Mouse (Mus musculus) heart, adult 11 months (tissue): Measurements from ENCODE around the gene Arl4a.
A peak's percentile ranks its signal among the peaks of the same experiment; 100 is the strongest.

Experiments
- DNase-seq: peaks from one replicate; pipeline ENCODE4 v3.0.0; 2022

Arl4a gene

DNA sequence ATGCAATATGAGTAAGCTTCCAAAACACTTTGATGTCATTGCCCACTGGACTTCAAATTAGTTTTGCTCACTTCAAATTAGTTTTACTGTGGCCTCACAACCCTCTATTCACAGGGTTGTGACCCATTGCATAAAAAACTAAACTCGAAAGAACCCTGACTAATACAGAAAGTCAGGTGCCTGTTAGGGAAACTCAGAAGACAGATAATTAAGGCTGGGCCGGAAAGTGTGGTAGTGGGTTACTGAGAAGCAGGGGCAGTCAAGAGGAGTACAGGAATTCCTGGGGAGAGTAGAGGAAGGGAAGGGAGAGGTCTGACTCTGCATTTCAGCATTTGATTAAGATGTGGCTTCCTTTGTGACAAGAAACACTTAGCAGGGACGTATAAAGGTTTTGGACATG, 29.4 kb downstream of the Arl4a start:
- peak; percentile 53 for DNase-seq

- DNase-seq: peak; percentile 75
These were observed 33.1 kb downstream of the Arl4a start for GRCm38 (mm10) chr12:40004766-40005165.

DNA sequence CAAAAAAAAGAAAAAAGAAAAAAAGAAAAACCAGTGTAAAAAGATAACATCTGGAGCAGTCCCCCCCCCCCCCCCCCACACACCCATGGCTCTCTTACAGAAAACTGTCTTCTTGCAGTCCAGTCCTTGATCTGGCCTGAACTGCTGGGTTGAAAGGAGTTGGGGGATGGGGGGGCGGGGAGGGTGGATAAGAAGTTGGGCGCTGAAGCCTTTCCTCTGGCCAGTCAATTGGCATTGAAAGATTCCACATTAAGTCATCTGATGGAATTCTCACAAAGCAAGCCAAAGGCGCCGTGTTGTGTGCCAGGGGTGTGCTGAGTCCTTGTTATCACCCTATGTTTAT, 39.0 kb downstream of the Arl4a start:
- DNase-seq: peak; percentile 90

- peak; percentile 97 for DNase-seq
These were observed 39.6 kb downstream of the Arl4a start for GRCm38 (mm10) chr12:39998070-39998852.

- DNase-seq: no peak
These were observed 40.2 kb downstream of the Arl4a start for GRCm38 (mm10) chr12:39997651-39998050.

DNA sequence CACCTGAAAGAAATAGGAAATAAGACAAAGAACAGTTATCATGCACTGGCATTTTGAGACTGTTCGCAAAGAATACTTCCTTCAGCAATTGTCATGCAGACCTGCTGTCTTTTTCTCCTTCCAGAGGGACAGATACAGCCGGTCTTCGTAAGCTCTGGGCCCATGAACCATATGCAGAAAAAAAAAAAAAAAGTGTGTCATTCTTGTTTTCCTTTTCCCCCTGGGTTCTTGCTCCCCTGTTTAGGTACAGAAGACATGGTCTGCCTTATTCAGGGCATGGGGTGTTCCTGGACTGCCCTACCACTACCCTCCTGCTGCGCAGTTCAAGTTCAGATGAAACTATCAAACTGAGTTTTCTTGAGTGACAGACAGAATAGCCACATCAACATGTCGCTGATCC, 41.8 kb downstream of the Arl4a start:
- peak; percentile 65 for DNase-seq

DNA sequence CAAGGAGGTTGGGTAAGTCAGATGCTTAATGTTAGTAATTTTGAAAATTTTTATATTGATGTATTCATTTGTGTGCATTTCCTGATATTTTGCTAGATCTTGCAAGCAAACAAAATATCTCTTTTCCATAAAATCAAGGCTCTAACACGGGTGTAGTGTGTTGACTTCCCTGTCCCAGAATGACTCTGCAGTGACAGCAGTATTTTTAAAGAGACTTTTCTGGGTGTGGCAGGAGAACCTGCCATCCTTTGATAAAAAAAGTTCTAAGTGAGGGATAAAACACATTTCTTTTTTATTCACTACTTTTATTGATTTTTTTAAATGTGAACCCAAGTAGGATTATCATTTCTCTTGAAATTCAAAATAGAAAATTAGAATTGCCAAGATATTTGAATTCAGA, 42.2 kb downstream of the Arl4a start:
- DNase-seq: no peak

- peak; percentile 79 for DNase-seq
These were observed 45.0 kb downstream of the Arl4a start for GRCm38 (mm10) chr12:39992767-39993302.

- no peak for DNase-seq
These were observed 46.7 kb downstream of the Arl4a start for GRCm38 (mm10) chr12:39990830-39991780.

DNA sequence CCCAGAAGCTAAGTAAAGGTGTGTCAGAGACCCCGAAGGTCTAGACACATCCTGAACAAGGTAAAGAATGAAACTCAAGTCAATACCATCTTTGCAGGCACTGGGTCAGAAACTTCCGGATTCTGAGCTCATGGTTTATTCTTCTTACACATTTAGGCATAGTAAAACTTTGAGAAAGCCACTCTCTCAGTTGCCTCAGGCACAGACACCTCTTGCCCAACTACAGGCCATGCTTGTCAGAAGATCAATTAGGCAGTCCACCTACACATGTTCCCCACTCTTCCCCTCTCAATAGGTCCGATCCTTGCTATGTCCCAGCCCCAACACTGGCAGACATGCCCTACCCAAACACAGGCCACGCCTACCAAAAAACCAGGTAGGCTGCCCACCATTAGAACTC, 48.7 kb downstream of the Arl4a start:
- DNase-seq: peak; percentile 67

- DNase-seq: peak; percentile 53
These were observed 50.6 kb downstream of the Arl4a start for GRCm38 (mm10) chr12:39987177-39987576.

GRCm38 (mm10) chr12:39985639-39986038, 52.2 kb downstream of the Arl4a start:
- peak; percentile 83 for DNase-seq

DNA sequence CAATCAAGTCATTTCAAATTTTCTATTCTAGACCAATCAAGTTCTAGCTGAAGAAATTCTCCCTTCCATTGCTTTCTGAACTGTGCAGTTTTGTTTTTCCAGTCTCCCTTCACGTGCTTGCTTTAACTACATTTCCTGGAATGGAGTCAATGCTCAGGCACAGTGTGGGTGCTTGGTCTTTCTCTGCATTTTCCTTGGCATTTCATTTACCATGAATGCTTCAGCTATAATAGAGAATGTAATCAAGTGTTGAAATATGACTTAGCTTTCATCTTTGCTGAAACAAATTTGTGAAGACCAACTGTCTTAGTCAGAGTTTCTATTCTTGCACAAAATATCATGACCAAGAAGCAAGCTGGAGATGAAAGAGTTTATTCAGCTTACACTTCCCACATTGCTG, 58.0 kb downstream of the Arl4a start:
- peak; percentile 19 for DNase-seq

DNA sequence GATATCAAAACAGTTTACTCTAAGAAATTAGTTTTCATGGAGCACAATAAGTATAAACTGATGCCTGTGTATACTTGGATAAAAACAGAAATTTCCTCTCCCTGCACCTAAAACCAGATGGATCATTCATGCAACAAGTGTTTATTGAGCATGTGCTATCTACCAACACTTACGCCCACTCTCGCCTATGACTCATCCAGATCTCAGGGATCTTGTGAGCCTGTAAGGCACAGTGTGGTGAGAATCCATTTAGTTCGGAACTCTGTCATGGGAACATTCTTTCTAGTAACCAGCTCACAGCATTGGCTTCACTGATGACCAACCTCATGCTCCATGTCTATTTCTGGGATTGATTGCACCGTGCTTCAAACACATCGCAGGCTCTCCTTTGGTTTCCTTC, 58.8 kb downstream of the Arl4a start:
- DNase-seq: no peak

DNA sequence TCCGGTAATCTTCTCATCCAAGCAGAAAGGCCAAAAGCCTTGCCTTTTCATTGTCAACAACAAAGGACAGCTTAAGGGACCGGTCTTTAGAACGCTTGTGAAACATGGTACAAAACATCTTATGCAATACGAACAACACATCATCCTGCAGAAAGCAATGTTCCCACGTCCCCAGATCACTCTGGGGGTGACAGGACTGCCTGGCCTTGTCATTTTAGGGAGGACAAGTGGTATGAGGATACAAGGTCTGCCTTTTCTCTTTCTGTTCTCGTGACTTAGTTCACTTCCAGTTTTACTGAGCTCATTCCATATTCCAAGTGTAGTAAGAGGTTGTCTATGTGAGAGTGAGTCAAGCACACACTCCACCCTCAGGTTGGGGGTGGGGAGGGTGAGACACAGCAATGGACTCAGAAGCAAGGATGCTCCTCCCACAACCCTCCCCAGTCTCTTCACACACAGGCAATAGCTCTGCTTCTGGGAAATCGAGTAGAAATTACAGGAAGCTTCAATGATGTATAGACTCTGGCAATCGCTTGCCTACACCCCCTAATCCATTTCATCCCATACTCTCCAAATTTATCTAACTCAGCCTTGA, 59.7 kb downstream of the Arl4a start:
- no peak for DNase-seq

GRCm38 (mm10) chr12:39976426-39976825, 61.4 kb downstream of the Arl4a start:
- no peak for DNase-seq

DNA sequence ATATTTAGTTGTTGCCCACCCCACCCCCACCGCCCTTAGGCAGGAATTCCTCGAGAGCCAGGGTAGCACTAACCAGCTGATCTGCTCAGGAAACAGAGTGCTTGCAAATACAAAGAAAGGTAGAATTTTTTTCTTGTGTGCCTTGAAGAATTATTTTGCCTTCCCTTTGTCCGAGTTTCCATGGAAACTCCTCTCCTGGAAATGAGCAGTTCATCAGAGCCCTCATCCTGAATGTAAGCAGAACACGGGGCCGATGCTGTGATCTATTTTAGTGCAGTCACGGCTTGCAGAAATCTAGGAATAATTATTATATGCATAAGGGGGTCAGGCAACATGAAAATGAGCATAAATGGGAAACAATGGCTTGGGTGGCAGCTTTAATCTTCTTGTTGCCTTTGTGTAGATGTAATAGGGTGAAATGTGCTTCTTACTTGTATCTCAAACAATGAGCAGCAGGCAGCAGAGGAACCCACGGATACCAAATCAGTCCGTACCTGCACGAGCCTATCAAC, 61.9 kb downstream of the Arl4a start:
- DNase-seq: no peak

DNA sequence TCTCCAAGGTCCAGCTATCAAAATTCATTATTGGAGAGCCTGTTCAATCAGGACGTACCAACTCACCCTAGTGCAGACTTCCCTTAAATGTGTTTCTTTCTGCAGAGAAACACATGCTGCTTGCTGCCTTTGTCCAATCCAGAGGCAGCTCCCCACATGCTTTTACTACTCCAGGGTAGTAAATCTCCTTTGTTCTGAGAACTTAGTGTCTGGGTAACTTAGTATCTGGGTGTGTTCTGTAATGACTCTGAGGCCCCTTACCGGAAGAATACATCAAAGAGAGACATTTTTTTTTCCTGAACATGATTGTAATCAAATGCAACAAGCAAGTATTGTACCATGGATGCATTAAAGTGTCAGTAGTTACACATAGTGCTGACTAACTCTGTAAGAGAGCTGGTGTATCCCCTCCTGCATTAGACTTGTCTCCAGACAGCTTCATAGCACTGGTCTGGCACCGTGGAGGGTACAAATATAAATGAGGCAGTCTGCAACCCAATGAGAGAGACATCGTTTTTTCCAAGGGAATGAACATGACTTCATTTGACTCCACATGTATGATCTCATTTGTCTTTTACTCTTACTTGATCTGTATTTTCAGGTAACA, 62.7 kb downstream of the Arl4a start:
- no peak for DNase-seq

- peak; percentile 36 for DNase-seq
These were observed 63.6 kb downstream of the Arl4a start for GRCm38 (mm10) chr12:39974273-39974672.

- peak; percentile 55 for DNase-seq
These were observed 68.3 kb downstream of the Arl4a start for GRCm38 (mm10) chr12:39969500-39969899.

DNA sequence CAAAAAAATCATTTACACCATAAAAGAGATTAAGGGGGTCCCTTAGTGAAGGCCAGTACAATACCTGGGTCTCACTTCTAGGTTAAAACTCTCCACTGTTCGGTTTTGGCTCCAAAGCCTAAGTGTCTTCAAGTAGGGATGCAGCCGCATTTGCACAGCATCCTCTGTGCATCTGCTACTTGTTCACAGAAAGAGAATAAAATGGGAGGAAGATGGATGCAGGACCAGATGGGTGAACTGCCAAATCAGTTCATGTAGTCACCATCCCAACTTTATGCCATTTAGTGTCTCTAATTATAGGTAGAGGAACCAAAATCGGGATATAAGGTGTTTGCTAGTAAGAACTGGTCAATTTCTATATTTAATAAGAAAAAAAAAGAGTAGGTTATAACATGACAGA, 69.7 kb downstream of the Arl4a start:
- no peak for DNase-seq

DNA sequence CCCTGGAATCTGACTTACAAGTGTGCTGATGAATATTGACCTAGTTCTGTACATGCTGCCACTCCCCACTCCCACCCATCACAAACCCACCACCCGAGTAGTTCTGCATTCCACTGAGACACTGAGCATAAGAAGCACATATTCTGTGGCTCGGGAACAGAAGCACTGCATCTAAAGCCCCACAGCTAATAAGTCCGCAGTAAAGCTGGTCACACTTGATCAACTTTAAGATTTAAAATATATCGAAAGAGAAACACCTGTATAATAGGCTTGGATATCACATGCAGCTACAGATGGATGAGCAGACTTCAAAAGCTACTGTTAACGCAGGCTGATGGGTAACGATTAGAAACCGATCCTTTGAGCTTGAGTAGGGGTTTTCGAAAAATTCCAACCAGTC, 78.7 kb downstream of the Arl4a start:
- no peak for DNase-seq
